Mouse (Mus musculus) MEL (cell line): ENCODE results near the gene Rspry1. TPM values are rescaled to one million over a fixed set of nuclear protein-coding genes. Genes with fewer than 3 reads are reported as not detected.

ENCODE experiments used
- DNase-seq: peaks from one replicate; pipeline ENCODE4 v3.0.0; 2011; ENCODE audit warnings: low read depth, low spot score
- H3K27ac ChIP-seq: 2 replicates; pipeline ENCODE4 v1.5.1; 2012; ENCODE audit warnings: low read depth, mild to moderate bottlenecking, control low read depth, low read length, moderate library complexity; ENCODE audit not compliant: control insufficient read depth
- H3K27me3 ChIP-seq, 2 experiments: fragments of 150-350 bp in 1 of 2; sonication (generic) in 1 of 2; 2 replicates each; pipeline ENCODE4 v1.6.1; 2012; ENCODE audit warnings: low read length in 2 of 2, mild to moderate bottlenecking in 2 of 2, improper control_type of control experiment in 1 of 2, moderate library complexity in 1 of 2; ENCODE audit not compliant: insufficient read depth in 2 of 2, control insufficient read depth in 1 of 2
- H3K36me3 ChIP-seq, 2 experiments: 2 replicates each; pipeline ENCODE4 v1.6.1; 2012 to 2014; ENCODE audit warnings: low read length in 2 of 2, improper control_type of control experiment in 1 of 2, inconsistent platforms in 1 of 2, mild to moderate bottlenecking in 1 of 2; ENCODE audit not compliant: insufficient read depth in 2 of 2, control insufficient read depth in 1 of 2
- H3K4me1 ChIP-seq, 2 experiments: fragments of 150-350 bp in 1 of 2; sonication (generic) in 1 of 2; 2 replicates each; pipeline ENCODE4 v1.6.1; 2012; ENCODE audit warnings: low read length in 2 of 2, improper control_type of control experiment in 1 of 2, mild to moderate bottlenecking in 1 of 2; ENCODE audit not compliant: insufficient read depth in 2 of 2, control insufficient read depth in 1 of 2
- H3K4me3 ChIP-seq, 2 experiments: fragments of 150-350 bp in 1 of 2; sonication (generic) in 1 of 2; 2 replicates each; pipeline ENCODE4 v1.5.1; 2012; ENCODE audit warnings: low read depth in 2 of 2, low read length in 2 of 2, mild to moderate bottlenecking in 2 of 2, moderate library complexity in 2 of 2, control low read depth in 1 of 2, improper control_type of control experiment in 1 of 2; ENCODE audit not compliant: control insufficient read depth in 1 of 2, insufficient read depth in 1 of 2
- H3K79me2 ChIP-seq: 2 replicates; pipeline ENCODE4 v1.6.1; 2012; ENCODE audit warnings: mild to moderate bottlenecking, low read length, moderate library complexity; ENCODE audit not compliant: control insufficient read depth, poor library complexity, insufficient read depth
- H3K9ac ChIP-seq: 2 replicates; pipeline ENCODE4 v1.6.1; 2012; ENCODE audit warnings: low read depth, mild to moderate bottlenecking, control low read depth, low read length, moderate library complexity; ENCODE audit not compliant: control insufficient read depth, poor library complexity, severe bottlenecking
- H3K9me3 ChIP-seq: fragments of 150-350 bp; sonication (generic); replicated peaks from 2 replicates; pipeline ENCODE4 v1.6.1; 2012; ENCODE audit warnings: mild to moderate bottlenecking, low read length, improper control_type of control experiment, moderate library complexity; ENCODE audit not compliant: insufficient read depth
- CHD1 ChIP-seq: IDR thresholded peaks from 2 replicates; pipeline ENCODE4 v1.6.1; 2012; ENCODE audit warnings: low read depth, mild to moderate bottlenecking, inconsistent platforms, low read length, improper control_type of control experiment
- CHD2 ChIP-seq: IDR thresholded peaks from 2 replicates; pipeline ENCODE4 v1.6.1; 2011; ENCODE audit warnings: low read length, improper control_type of control experiment
- CTCF ChIP-seq, 3 experiments: IDR thresholded peaks in 2 of 3; conservative IDR thresholded peaks in 1 of 3; 2 replicates each; pipeline ENCODE4 v1.5.1; 2011 to 2012; ENCODE audit warnings: low read length in 3 of 3, low read depth in 2 of 3, mild to moderate bottlenecking in 2 of 3, improper control_type of control experiment in 1 of 3, inconsistent platforms in 1 of 3, mixed read lengths in 1 of 3, moderate library complexity in 1 of 3; ENCODE audit not compliant: control insufficient read depth in 1 of 3, insufficient read depth in 1 of 3, poor library complexity in 1 of 3, severe bottlenecking in 1 of 3
- EP300 ChIP-seq, 2 experiments: IDR thresholded peaks; 2 replicates each; pipeline ENCODE4 v1.6.1; 2011; ENCODE audit warnings: improper control_type of control experiment in 2 of 2, low read length in 2 of 2, low read depth in 1 of 2, mild to moderate bottlenecking in 1 of 2
- GABPA ChIP-seq: IDR thresholded peaks from 2 replicates; pipeline ENCODE4 v1.6.1; 2012; ENCODE audit warnings: low read depth, mild to moderate bottlenecking, inconsistent platforms, low read length, improper control_type of control experiment, moderate library complexity
- GATA1 ChIP-seq: IDR thresholded peaks from 2 replicates; pipeline ENCODE4 v1.6.1; 2011; ENCODE audit warnings: low read depth, low read length, improper control_type of control experiment
- HCFC1 ChIP-seq: IDR thresholded peaks from 2 replicates; pipeline ENCODE4 v1.6.1; 2012; ENCODE audit warnings: low read depth, mild to moderate bottlenecking, inconsistent platforms, low read length, improper control_type of control experiment, moderate library complexity
- JUND ChIP-seq: IDR thresholded peaks from 2 replicates; pipeline ENCODE4 v1.6.1; 2011; ENCODE audit warnings: low read depth, mild to moderate bottlenecking, improper control_type of control experiment, low read length
- KAT2A ChIP-seq: conservative IDR thresholded peaks from 2 replicates; pipeline ENCODE4 v1.6.1; 2012; ENCODE audit warnings: low read depth, low read length, improper control_type of control experiment, inconsistent platforms
- MAFK ChIP-seq: IDR thresholded peaks from 2 replicates; pipeline ENCODE4 v1.6.1; 2011; ENCODE audit warnings: low read depth, mild to moderate bottlenecking, low read length, improper control_type of control experiment, borderline replicate concordance
- MYB ChIP-seq: IDR thresholded peaks from 2 replicates; pipeline ENCODE4 v1.6.1; 2011; ENCODE audit warnings: mild to moderate bottlenecking, low read depth, low read length, improper control_type of control experiment
- MYC ChIP-seq: IDR thresholded peaks from 2 replicates; pipeline ENCODE4 v1.6.1; 2011; ENCODE audit warnings: low read depth, mild to moderate bottlenecking, low read length, improper control_type of control experiment, moderate library complexity
- RCOR1 ChIP-seq: IDR thresholded peaks from 2 replicates; pipeline ENCODE4 v1.6.1; 2012; ENCODE audit warnings: low read depth, mild to moderate bottlenecking, inconsistent platforms, low read length, improper control_type of control experiment
- SIN3A ChIP-seq: IDR thresholded peaks from 2 replicates; pipeline ENCODE4 v1.6.1; 2012; ENCODE audit warnings: low read length, improper control_type of control experiment, inconsistent platforms
- SMC3 ChIP-seq: IDR thresholded peaks from 2 replicates; pipeline ENCODE4 v1.6.1; 2011; ENCODE audit warnings: low read depth, low read length, improper control_type of control experiment
- TAL1 ChIP-seq: IDR thresholded peaks from 2 replicates; pipeline ENCODE4 v1.6.1; 2012; ENCODE audit warnings: mild to moderate bottlenecking, inconsistent platforms, low read length, moderate library complexity, mixed read lengths
- UBTF ChIP-seq: IDR thresholded peaks from 2 replicates; pipeline ENCODE4 v1.6.1; 2012; ENCODE audit warnings: low read depth, mild to moderate bottlenecking, inconsistent platforms, low read length, improper control_type of control experiment, moderate library complexity, borderline replicate concordance; ENCODE audit not compliant: insufficient read depth
- USF1 ChIP-seq: IDR thresholded peaks from 2 replicates; pipeline ENCODE4 v1.6.1; 2014; ENCODE audit warnings: low read depth, mild to moderate bottlenecking, inconsistent platforms, low read length, improper control_type of control experiment, moderate library complexity
- ZKSCAN1 ChIP-seq: IDR thresholded peaks from 2 replicates; pipeline ENCODE4 v1.6.1; 2012; ENCODE audit warnings: low read depth, mild to moderate bottlenecking, inconsistent platforms, low read length, improper control_type of control experiment, moderate library complexity
- ZMIZ1 ChIP-seq: IDR thresholded peaks from 2 replicates; pipeline ENCODE4 v1.6.1; 2012; ENCODE audit warnings: low read depth, mild to moderate bottlenecking, inconsistent platforms, low read length, improper control_type of control experiment, moderate library complexity
- ZNF384 ChIP-seq: IDR thresholded peaks from 2 replicates; pipeline ENCODE4 v1.6.1; 2012; ENCODE audit warnings: low read depth, mild to moderate bottlenecking, inconsistent platforms, low read length, improper control_type of control experiment
- polyA plus RNA-seq, 2 experiments: library from polyadenylated mRNA; stranded (reverse) in 1 of 2; unstranded in 1 of 2; fragments of >175 nt in 1 of 2; fragments of >200 nt in 1 of 2; gene quantifications; 2 replicates each; pipeline versions ENCODE4 v1.2.1 to v1.2.4; 2012; ENCODE audit warnings: low replicate concordance in 2 of 2, low read depth in 1 of 2; ENCODE audit not compliant: insufficient read length in 2 of 2, insufficient read depth in 1 of 2, missing spikeins in 1 of 2
- total RNA-seq: library from RNA; depleted of rRNA; stranded (reverse); fragments of 300-350 nt; gene quantifications from 2 replicates; pipeline ENCODE4 v1.2.3, GENCODE M21; 2012

Rspry1 gene
- total and polyA plus RNA-seq, 3 experiments: 24.5 to 32.2 TPM; not detected in 1

- TF ChIP-seq MAFK (peak; percentile 98), ZKSCAN1 (no peak), MYC (peak; percentile 62; the same call in 1 of the 2 replicates), UBTF (no peak), RCOR1 (no peak), SMC3 (peak; percentile 90), JUND (peak; percentile 56; the same call in 1 of the 2 replicates), SIN3A (peak; percentile 78), ZMIZ1 (no peak), ZNF384 (peak; percentile 70), CHD2 (no peak), CTCF (IDR thresholded peaks at IDR 0.05 in 2 of 3, conservative IDR thresholded peaks at IDR 0.05 in 1 of 3; ENCODE audit: control insufficient read depth in 1 of 3, insufficient read depth in 1 of 3, low read depth in 2 of 3, low read length in 3 of 3, poor library complexity in 1 of 3, severe bottlenecking in 1 of 3) (peak; percentile 80 to 97 (median 92)), CHD1 (no peak), GABPA (no peak), HCFC1 (peak; percentile 51), TAL1 (no peak), USF1 (no peak), GATA1 (no peak), MYB (no peak), KAT2A (peak; percentile 55; the same call in 1 of the 2 replicates)
- TF ChIP-seq, all 39 proteins: peak for 15
Measured at GRCm38 (mm10) chr8:94703972-94704668, 102.4 kb downstream of the Rspry1 start (continued).

GRCm38 (mm10) chr8:94704669-94704984, 102.9 kb downstream of the Rspry1 start:
- Histone ChIP-seq H3K27ac (no peak overlapping the region), H3K27me3 (peaks cover 0 to 5% of the 10 kb centered on the region in 2 experiments; a peak in 3 of 4 replicates)
- TF ChIP-seq UBTF: no peak
- no peak for TF ChIP-seq EP300 (IDR thresholded peaks at IDR 0.05; ENCODE audit: low read depth in 1 of 2, low read length in 2 of 2)
- no peak for TF ChIP-seq RCOR1
- TF ChIP-seq JUND: no peak
- TF ChIP-seq, all 39 proteins: peak for 0
- no peaks in the 10 kb centered on the region for H3K36me3 ChIP-seq
- DNase-seq: no peak
- peak overlapping the region; percentile 41 for H3K9ac ChIP-seq
- H3K4me1 ChIP-seq: peaks cover 0 to 4% of the 10 kb centered on the region in 2 experiments; a peak in 2 of 4 replicates
- H3K79me2 ChIP-seq: no peaks in the 10 kb centered on the region
- no peaks in the 10 kb centered on the region for H3K9me3 ChIP-seq
- H3K4me3 ChIP-seq: peak overlapping the region; percentile 43 to 77
